Mouse (Mus musculus): ENCODE data around the gene Pla2g3. TPM values are rescaled to one million over a fixed set of nuclear protein-coding genes. Genes with fewer than 3 reads are reported as not detected.
A peak's percentile ranks its signal among the peaks of the same experiment; 100 is the strongest.

Pla2g3 gene
- total RNA-seq (2021), result under 1 TPM in 1 of 2 experiments, not detected in 1; 0.09 TPM
- long read RNA-seq, experiment 1, result 0 reads
- long read RNA-seq, experiment 2, result 0 reads

GRCm38 (mm10) chr11:3487952-3488570 is at the start of gene Pla2g3:
Gene Pla2g3 (plus strand): TSS chr11:3488284.
- intact Hi-C loops (cut with DNase I; ENCODE audit: low total_unique reads), result no loop called here

GRCm38 (mm10) chr11:3441696-3442443 is 46.2 kb upstream of the Pla2g3 start:
- DNase-seq, result peak; percentile 29
- intact Hi-C loops (cut with DNase I; ENCODE audit: low total_unique reads), result no loop called here

More at GRCm38 (mm10) chr11:3487952-3488570, at the start of gene Pla2g3:
- DNase-seq, result peak; percentile 11

- no peak for DNase-seq
- intact Hi-C loops (cut with DNase I; ENCODE audit: low total_unique reads), result no loop called here
Observed at GRCm38 (mm10) chr11:3442677-3443076, 45.4 kb upstream of the Pla2g3 start.

- intact Hi-C loops (cut with DNase I; ENCODE audit: low total_unique reads), result no loop called here
- DNase-seq, result no peak
Observed at GRCm38 (mm10) chr11:3443091-3443490, 45.0 kb upstream of the Pla2g3 start.

GRCm38 (mm10) chr11:3444875-3445274 is 43.2 kb upstream of the Pla2g3 start:
- no peak for DNase-seq
- intact Hi-C loops (cut with DNase I; ENCODE audit: low total_unique reads), result no loop called here

- intact Hi-C loops (cut with DNase I; ENCODE audit: low total_unique reads), result no loop called here
- DNase-seq, result peak; percentile 63
Observed at GRCm38 (mm10) chr11:3451701-3452163, 36.4 kb upstream of the Pla2g3 start.

GRCm38 (mm10) chr11:3452167-3452639 is 35.9 kb upstream of the Pla2g3 start, which contains the start of gene Rnf185:
Gene Rnf185 (minus strand): TSS chr11:3452363.
- DNase-seq, result peak; percentile 93
- intact Hi-C loops (cut with DNase I; ENCODE audit: low total_unique reads), result no loop called here

- intact Hi-C loops (cut with DNase I; ENCODE audit: low total_unique reads), result no loop called here
- DNase-seq, result peak; percentile 12
Observed at GRCm38 (mm10) chr11:3452769-3453168, 35.3 kb upstream of the Pla2g3 start.

GRCm38 (mm10) chr11:3453467-3453866 is 34.6 kb upstream of the Pla2g3 start:
- intact Hi-C loops (cut with DNase I; ENCODE audit: low total_unique reads), result no loop called here
- peak; percentile 31 for DNase-seq

- no peak for DNase-seq
- intact Hi-C loops (cut with DNase I; ENCODE audit: low total_unique reads), result no loop called here
Observed at GRCm38 (mm10) chr11:3454506-3454905, 33.6 kb upstream of the Pla2g3 start.

- intact Hi-C loops (cut with DNase I; ENCODE audit: low total_unique reads), result no loop called here
- DNase-seq, result peak; percentile 47
Observed at GRCm38 (mm10) chr11:3456354-3456753, 31.7 kb upstream of the Pla2g3 start.

GRCm38 (mm10) chr11:3458428-3459104 is 29.5 kb upstream of the Pla2g3 start:
- intact Hi-C loops (cut with DNase I; ENCODE audit: low total_unique reads), result no loop called here
- no peak for DNase-seq

- intact Hi-C loops (cut with DNase I; ENCODE audit: low total_unique reads), result no loop called here
- DNase-seq, result no peak
Observed at GRCm38 (mm10) chr11:3459105-3459468, 29.0 kb upstream of the Pla2g3 start.

GRCm38 (mm10) chr11:3462846-3463245 is 25.2 kb upstream of the Pla2g3 start:
- DNase-seq, result no peak
- intact Hi-C loops (cut with DNase I; ENCODE audit: low total_unique reads), result no loop called here

- DNase-seq, result no peak
- intact Hi-C loops (cut with DNase I; ENCODE audit: low total_unique reads), result loop anchor here (10.0 kb wide), 2 partner anchors 163 to 313 kb away; no protein-coding TSS in a partner anchor
Observed at GRCm38 (mm10) chr11:3471448-3471850, 16.6 kb upstream of the Pla2g3 start.

GRCm38 (mm10) chr11:3472484-3472883 is 15.6 kb upstream of the Pla2g3 start:
- intact Hi-C loops (cut with DNase I; ENCODE audit: low total_unique reads), result loop anchor here (10.0 kb wide), 2 partner anchors 162 to 312 kb away; no protein-coding TSS in a partner anchor
- DNase-seq, result peak; percentile 85

- intact Hi-C loops (cut with DNase I; ENCODE audit: low total_unique reads), result loop anchor here (2.0 to 10.0 kb wide), 3 partner anchors 42 to 310 kb away; no protein-coding TSS in a partner anchor
- no peak for DNase-seq
Observed at GRCm38 (mm10) chr11:3474480-3475115, 13.5 kb upstream of the Pla2g3 start.

- DNase-seq, result no peak
- intact Hi-C loops (cut with DNase I; ENCODE audit: low total_unique reads), result loop anchor here (2.0 to 10.0 kb wide), 3 partner anchors 41 to 309 kb away; no protein-coding TSS in a partner anchor
Observed at GRCm38 (mm10) chr11:3475489-3475888, 12.6 kb upstream of the Pla2g3 start.

GRCm38 (mm10) chr11:3483980-3484642 is 4.0 kb upstream of the Pla2g3 start:
- DNase-seq, result no peak
- intact Hi-C loops (cut with DNase I; ENCODE audit: low total_unique reads), result no loop called here
